Mouse (Mus musculus): ENCODE data around the gene Rps6ka3.

The Rps6ka3 gene

GRCm38 (mm10) chrX:159210007-159210406, at the start of gene Rps6ka3:
Rps6ka3 (plus strand) TSS chrX:159210307.
- no peak for DNase-seq

GRCm38 (mm10) chrX:159169200-159169599, 40.9 kb upstream of the Rps6ka3 start:
- no peak for DNase-seq

- no peak for DNase-seq
These were observed 38.5 kb upstream of the Rps6ka3 start for GRCm38 (mm10) chrX:159171579-159171978.

DNA sequence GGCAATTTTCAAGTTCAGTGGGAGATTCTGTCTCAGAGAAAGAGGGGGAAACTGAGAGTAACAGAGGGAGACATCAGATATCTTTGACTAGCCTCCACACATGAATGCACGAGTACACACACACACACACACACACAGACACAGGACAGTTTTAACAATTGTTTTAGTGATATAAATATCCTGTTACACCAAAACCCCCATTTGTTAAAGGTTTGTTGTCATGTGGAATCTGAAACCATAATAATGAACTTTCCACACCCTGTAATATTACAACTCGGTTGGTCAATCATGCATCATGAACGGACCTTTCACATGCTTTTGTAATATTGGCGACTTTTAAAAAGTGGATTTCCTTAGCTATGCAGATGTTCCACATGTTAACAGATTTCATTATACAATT, 18.5 kb upstream of the Rps6ka3 start:
- no peak for DNase-seq

- no peak for DNase-seq
These were observed 10.6 kb upstream of the Rps6ka3 start for GRCm38 (mm10) chrX:159199495-159199894.

GRCm38 (mm10) chrX:159200101-159200500, 10.0 kb upstream of the Rps6ka3 start:
- DNase-seq: no peak

DNA sequence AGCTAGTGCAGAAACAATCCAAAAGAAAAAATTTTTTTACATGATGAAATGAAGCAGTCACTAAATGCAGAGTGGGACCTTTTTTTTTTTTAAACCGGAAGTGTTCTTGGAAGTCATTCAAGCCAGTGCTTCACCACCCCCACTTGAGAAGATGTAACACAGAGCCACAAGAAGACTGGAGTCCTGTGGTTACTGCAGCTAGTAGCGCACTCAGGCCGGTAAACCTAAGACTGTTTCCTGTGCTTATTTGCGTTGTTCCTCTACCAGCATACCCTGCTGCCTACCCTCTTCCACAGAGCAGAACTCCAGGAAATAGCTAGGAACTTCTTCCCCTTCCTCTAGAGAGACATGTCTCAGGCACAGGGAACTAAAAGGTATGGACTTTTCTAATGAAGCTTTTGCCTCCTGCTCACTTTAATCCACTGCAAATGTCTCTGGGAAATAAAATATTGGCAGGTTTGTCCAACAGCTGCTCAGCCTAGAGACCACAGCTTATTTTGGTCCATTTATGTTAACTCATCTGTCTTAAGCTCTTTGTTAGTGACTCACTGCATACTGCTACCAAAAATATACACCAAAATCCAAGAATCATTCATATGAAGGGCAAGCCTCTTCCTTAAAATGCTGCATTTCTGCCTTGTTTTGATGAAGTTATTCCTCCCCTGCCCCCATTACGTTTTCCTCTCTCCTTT, 931 bp downstream of the Rps6ka3 start:
- DNase-seq: no peak

DNA sequence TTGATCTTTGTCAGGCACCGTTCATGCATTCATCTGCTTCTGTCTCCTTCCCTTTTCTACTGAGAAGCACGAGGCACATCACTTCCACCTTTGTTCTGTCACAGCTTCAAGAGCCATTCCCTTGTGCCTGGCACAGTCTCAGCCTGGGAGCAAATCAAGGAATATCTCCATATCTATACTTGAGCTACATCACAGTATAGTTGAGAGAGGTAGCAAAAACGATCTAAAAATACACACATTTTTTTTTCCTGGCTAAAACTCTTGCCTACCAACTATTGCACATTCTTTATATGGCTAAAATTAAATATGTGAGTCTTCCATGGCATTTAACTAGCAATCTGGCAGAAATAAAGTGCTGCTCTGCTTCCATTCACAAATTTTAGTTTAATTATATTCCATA, 5.1 kb downstream of the Rps6ka3 start:
- DNase-seq: no peak

- DNase-seq: no peak
These were observed 12.4 kb downstream of the Rps6ka3 start for GRCm38 (mm10) chrX:159222474-159222873.

- DNase-seq: no peak
These were observed 27.2 kb downstream of the Rps6ka3 start for GRCm38 (mm10) chrX:159237275-159237674.

- DNase-seq: peak; percentile 48 to 66
These were observed 44.1 kb downstream of the Rps6ka3 start for GRCm38 (mm10) chrX:159254001-159254884.

- DNase-seq: peak; percentile 88 to 93
These were observed 45.2 kb downstream of the Rps6ka3 start for GRCm38 (mm10) chrX:159255123-159255978.

DNA sequence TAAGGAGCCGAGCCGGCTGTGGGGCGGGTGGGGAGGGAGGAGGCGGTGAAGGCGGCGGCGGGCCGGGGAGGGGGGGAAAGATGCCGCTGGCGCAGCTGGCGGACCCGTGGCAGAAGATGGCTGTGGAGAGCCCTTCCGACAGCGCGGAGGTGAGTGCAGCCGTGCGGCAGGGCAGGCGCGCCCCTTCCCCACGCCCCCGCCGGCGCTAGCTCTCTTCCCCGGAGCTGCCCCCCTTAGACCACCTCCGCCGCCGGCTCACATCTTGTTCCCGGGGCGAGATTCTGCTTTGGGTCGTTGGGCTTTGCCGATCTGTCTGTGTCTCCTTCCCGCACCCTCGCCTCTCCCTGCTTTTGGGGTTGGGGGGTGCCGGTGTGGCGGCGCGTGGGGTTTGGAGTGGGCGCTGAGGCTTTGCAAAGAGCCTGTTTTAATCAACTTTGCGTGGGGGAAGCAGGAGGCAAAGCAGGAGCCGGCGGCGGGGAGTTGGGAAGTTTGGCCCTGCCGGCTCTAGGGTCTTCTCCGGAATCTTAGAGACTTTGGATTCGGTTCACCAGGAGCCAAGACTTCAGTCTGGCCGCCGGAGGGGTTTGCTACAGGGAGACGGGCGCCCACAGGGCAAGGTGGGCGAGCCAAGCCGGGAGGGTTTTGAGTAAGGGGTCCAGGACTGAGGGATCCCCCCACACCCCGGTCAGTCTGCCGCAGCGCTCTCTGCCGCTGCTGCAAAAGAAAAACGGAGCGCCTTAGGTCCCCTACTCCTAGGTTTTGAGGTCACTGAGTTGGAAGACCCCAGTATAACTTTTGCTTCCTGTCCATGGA, 46.1 kb downstream of the Rps6ka3 start:
- DNase-seq: peak; percentile 17 to 45

GRCm38 (mm10) chrX:159256921-159257421, 46.9 kb downstream of the Rps6ka3 start:
- DNase-seq: peak; percentile 36 to 61

DNA sequence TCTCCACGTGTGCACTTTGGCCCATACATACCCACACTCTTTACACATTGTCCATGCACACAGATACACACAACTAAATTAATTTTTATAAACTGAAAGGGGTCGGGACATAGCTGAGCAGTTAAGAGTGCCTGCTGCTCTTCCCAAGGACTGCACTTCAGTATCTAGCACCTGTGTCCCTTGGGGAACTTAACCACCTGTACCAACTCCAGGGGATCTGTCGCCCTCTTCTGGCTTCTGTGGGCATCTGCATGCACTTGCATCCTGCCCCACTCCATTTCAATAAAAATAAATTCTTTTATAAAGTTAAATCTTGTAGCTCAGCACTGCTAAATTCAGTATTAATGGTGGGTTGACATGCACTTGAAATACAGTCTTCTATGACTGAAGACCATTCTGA, 54.6 kb downstream of the Rps6ka3 start:
- DNase-seq: peak in 1 of 2 experiments; percentile 5

GRCm38 (mm10) chrX:159269072-159269471, 59.0 kb downstream of the Rps6ka3 start:
- DNase-seq: peak; percentile 37 to 41

GRCm38 (mm10) chrX:159286765-159287164, 76.7 kb downstream of the Rps6ka3 start:
- DNase-seq: peak; percentile 16 to 26

- no peak for DNase-seq
These were observed 85.8 kb downstream of the Rps6ka3 start for GRCm38 (mm10) chrX:159295879-159296278.

DNA sequence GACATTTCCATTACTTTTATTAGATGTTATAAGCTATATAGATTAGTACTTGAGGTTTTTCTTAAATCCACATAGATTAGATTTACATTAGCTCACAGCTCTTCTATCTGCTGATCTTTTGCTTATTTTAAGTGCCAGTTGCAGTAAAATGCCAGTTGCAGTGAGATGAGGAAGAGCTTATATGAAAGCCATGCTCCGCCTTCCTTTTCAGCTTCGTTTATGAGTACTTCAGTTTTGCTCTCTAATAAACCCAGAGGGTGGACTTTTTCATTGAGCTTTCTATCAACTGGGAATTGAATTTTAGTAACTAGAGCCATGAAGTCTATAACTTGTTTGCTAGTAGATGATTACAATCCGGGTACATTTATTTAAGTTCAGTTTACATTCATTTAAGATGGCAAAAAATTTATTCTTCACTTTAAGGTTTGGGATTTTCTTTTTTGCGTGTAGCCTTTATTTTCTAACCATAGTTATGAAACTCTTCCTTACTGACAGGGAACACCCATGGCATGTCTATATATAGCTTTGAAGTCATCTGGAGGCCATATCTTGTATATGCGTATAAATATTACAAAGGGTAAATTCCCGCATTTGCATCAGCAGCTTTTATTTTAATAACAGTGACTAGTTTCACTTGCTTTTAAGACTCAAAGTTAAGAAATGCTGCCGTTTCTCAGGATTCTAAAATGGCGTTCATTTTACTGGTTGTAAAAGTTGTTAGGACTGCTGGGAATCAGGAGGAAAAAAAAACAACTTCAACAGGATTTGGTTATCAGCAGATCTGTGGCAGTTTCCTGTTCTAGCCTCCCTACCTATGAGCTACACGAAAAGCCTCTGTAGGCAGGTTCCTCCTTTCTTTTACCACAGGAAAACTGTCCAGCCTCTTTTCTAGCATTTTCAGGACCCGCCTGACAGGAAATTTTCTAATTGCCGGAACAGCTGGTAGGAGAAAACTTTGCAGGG, 92.5 kb downstream of the Rps6ka3 start:
- DNase-seq: peak in 1 of 2 experiments; percentile 2

DNA sequence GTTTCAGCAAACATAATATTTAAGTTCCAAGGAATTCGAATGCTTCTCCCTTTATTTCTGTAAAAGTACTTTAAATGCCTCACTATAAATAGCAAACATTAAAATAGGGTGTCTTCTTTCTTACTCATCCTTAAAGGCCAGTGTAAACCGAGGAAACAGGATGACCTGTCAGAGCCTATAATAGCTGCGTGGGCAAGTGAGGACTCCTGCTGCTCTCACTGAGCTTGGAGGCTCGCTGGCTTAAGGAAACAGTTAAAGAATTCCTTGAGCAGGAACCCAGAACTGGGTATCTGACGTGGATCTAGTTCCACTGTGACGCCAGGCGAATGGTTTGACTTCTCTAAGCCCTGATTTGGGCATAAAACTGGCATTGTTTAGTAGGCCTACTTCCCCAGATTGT, 105.2 kb downstream of the Rps6ka3 start:
- no peak for DNase-seq

DNA sequence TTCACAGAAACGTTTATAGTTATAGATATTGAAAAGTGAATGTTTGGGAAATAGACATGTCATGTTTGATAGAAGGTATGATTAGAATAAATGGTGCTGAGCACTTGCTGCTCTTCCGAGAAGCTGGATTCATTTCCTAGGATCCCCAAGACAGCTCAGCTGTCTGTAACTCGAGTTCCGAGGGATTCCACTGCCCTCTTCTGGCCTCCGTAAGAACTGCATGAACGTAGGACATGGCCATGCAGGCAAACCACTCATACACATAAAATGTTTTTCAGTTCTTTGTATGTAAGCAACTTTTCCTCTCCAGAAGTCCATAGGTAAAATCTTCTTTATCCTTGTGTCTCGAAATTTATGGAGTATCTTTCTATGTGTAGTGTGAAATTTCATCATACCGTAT, 111.2 kb downstream of the Rps6ka3 start:
- DNase-seq: peak; percentile 78 to 80
